Mouse (Mus musculus): ENCODE measurements at regions not wholly inside any gene's neighbourhood (a gene's known extent, or its start where the extent isn't known, plus 50 kb on each side); places are given as distances from the start of the nearest gene placed in this dataset.

DNA sequence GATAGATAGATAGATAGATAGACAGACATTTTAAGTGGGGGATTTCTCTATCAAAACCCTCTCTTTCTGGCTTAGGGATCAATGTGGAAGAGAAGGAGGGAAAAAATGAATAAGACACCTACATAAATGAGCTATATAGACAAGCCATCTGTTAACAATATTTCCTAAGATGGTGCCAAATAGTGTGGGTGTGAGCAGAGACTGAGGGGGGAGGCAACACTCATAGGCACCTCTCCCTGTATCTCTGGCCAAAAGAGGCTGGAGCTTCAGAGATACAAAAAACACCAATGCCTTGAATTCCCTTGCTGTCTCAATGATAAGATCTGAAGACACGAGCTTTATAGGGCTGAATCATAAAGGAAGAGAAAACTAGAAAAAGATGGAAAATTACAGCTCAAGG, 864.2 kb upstream of the A1bg start:
- TF ChIP-seq CTCF (IDR thresholded peaks at IDR 0.05; ENCODE audit: low read depth) (no peak), EP300 (optimal IDR thresholded peaks at IDR 0.05) (no peak)
- WGBS, result 74% methylated on average over 1 of the region's 1 CpGs
- no peak overlapping the region for H3K4me3 ChIP-seq (ENCODE audit: low read depth, low read length)
- no peak overlapping the region for H3K9ac ChIP-seq (ENCODE audit: low read length)
- H3K4me1 ChIP-seq (replicated peaks; ENCODE audit: control insufficient read depth, insufficient read depth), result no peaks in the 10 kb centered on the region
- H3K9me3 ChIP-seq (ENCODE audit: control insufficient read depth, low read length), result no peaks in the 10 kb centered on the region
- H3K36me3 ChIP-seq (ENCODE audit: control insufficient read depth, insufficient read depth, low read length), result no peaks in the 10 kb centered on the region
- no peak overlapping the region for H3K27ac ChIP-seq (replicated peaks)
- no peaks in the 10 kb centered on the region for H3K27me3 ChIP-seq (ENCODE audit: control insufficient read depth, insufficient read depth, low read length)
- DNase-seq (ENCODE audit: low spot score) (no peak), ATAC-seq (ENCODE audit: low FRiP score, low TSS enrichment) (no peak)
- no peak overlapping the region for H3K4me2 ChIP-seq (replicated peaks; ENCODE audit: low read depth)

DNA sequence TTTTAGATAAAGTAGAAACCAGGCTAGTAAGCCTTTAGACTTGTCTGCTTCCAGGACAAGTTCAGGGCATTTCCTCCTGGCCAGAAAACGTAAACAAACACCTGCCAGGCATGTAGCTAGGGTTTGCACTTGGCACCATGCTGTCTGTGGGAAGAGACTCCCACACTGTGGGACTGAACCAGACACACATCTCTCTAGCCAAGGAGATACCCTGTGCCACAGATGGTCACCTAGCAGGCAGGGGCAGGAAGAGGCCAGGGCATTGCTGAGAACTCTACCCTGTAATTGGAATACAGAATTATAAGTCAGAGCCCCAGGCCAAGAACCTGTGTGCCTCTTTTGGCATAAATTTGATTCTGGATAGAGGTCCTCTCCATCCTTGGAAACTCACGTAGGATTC, 858.7 kb upstream of the A1bg start:
- TF ChIP-seq CTCF (IDR thresholded peaks at IDR 0.05; ENCODE audit: low read depth) (no peak), EP300 (optimal IDR thresholded peaks at IDR 0.05) (no peak)

GRCm38 (mm10) chr15:61772996-61773395, 850.2 kb upstream of the A1bg start:
- Histone ChIP-seq H3K9ac (ENCODE audit: low read length) (no peak overlapping the region), H3K4me3 (ENCODE audit: low read depth, low read length) (no peak overlapping the region), H3K27ac (replicated peaks) (no peak overlapping the region), H3K4me1 (replicated peaks; ENCODE audit: control insufficient read depth, insufficient read depth) (no peaks in the 10 kb centered on the region), H3K9me3 (ENCODE audit: control insufficient read depth, low read length) (no peaks in the 10 kb centered on the region), H3K27me3 (ENCODE audit: control insufficient read depth, insufficient read depth, low read length) (no peaks in the 10 kb centered on the region), H3K36me3 (ENCODE audit: control insufficient read depth, insufficient read depth, low read length) (no peaks in the 10 kb centered on the region), H3K4me2 (replicated peaks; ENCODE audit: low read depth) (no peak overlapping the region)
- no peak for ATAC-seq (ENCODE audit: low FRiP score, low TSS enrichment)
- WGBS, result 91% methylated on average over 4 of the region's 4 CpGs
- TF ChIP-seq EP300 (optimal IDR thresholded peaks at IDR 0.05), result no peak
- TF ChIP-seq CTCF (IDR thresholded peaks at IDR 0.05; ENCODE audit: low read depth), result no peak
- no peak for DNase-seq (ENCODE audit: low spot score)

More for the DNA sequence above, 858.7 kb upstream of the A1bg start:
- Histone ChIP-seq H3K9me3 (ENCODE audit: control insufficient read depth, low read length) (no peaks in the 10 kb centered on the region), H3K4me1 (replicated peaks; ENCODE audit: control insufficient read depth, insufficient read depth) (no peaks in the 10 kb centered on the region), H3K36me3 (ENCODE audit: control insufficient read depth, insufficient read depth, low read length) (no peaks in the 10 kb centered on the region), H3K4me2 (replicated peaks; ENCODE audit: low read depth) (no peak overlapping the region), H3K4me3 (ENCODE audit: low read depth, low read length) (no peak overlapping the region), H3K27me3 (ENCODE audit: control insufficient read depth, insufficient read depth, low read length) (no peaks in the 10 kb centered on the region), H3K27ac (replicated peaks) (no peak overlapping the region), H3K9ac (ENCODE audit: low read length) (no peak overlapping the region)
- no peak for DNase-seq (ENCODE audit: low spot score)
- 66% methylated on average over 2 of the region's 2 CpGs for WGBS
- ATAC-seq (ENCODE audit: low FRiP score, low TSS enrichment), result no peak

DNA sequence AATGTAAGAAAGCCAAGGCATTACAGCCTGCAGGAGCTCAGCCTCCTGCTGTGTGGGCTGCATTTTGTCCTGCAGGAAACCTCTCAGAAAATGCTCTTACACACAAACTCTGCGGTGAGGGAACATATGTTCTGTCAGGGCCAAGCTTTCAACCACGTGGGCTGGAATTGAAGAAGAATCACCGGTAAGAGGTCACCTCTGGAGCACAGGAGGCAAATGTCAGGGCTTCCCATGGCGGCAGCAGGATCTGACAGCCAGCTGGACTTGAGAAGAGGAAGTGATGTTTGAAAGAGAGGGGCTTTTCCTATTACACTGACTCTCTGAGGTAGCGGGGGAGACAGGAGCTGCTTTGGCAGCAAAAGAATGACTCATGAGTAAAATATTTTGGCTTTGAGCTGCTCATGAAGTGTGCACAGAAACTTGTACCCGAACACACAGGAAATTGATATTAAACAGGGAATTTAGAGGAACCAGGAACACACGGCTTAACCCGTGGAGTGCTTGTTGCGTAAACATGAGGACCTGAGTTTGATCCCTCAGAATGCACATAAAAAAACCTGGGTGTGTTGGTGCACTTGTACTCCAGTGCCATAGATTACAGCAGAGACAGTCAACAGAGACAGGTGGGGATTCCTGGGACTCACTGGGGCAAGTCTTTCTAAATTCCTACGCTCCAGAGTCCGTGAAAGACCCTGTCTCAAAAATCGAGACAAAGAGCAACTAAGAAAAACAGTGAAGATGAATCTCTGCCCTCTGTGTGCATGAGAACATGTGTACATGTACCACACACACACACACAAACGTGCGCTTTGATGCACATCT, 848.1 kb upstream of the A1bg start:
- H3K36me3 ChIP-seq (ENCODE audit: control insufficient read depth, insufficient read depth, low read length), result no peaks in the 10 kb centered on the region
- no peak for DNase-seq (ENCODE audit: low spot score)
- H3K4me1 ChIP-seq (replicated peaks; ENCODE audit: control insufficient read depth, insufficient read depth), result no peaks in the 10 kb centered on the region
- 38% methylated on average over 14 of the region's 14 CpGs for WGBS
- ATAC-seq (ENCODE audit: low FRiP score, low TSS enrichment), result peak; percentile 64
- no peaks in the 10 kb centered on the region for H3K9me3 ChIP-seq (ENCODE audit: control insufficient read depth, low read length)
- 0 out of 2 replicates have a peak overlapping the region, but pooled peaks have one; percentile 20 for H3K4me2 ChIP-seq (replicated peaks; ENCODE audit: low read depth)
- TF ChIP-seq EP300 (optimal IDR thresholded peaks at IDR 0.05) (no peak), CTCF (IDR thresholded peaks at IDR 0.05; ENCODE audit: low read depth) (no peak)
- H3K27ac ChIP-seq (replicated peaks), result 0 out of 2 replicates have a peak overlapping the region, but pooled peaks have one; percentile 24
- no peak overlapping the region for H3K4me3 ChIP-seq (ENCODE audit: low read depth, low read length)
- H3K27me3 ChIP-seq (ENCODE audit: control insufficient read depth, insufficient read depth, low read length), result no peaks in the 10 kb centered on the region
- H3K9ac ChIP-seq (ENCODE audit: low read length), result no peak overlapping the region

DNA sequence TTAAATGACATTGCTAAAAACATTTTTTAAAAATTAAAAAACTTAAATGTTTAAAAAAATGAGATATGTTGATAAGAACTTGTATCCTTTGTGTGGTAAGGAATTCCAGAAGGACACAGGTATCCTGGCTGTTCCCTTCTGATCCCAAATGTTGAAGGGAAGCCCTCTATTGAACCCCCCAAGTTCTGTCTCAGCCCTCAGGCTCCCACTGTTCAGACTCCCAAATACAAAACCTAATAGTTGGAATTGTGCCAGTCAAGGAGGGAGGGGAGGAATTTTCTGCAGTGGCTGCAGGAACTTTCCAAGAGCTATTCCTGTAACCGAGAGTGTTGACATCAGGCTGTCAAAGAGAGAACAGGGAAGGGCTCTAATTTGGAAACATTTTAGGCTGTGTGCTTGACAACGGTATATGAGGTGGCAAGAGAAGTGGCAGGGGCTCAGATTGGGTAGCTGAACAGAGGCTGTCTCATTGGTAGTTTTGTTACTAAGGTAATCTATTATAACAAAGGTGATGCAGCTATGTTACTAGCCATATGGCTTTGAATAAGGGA, 843.8 kb upstream of the A1bg start:
- no peak for DNase-seq (ENCODE audit: low spot score)
- Histone ChIP-seq H3K4me3 (ENCODE audit: low read depth, low read length) (no peak overlapping the region), H3K27ac (replicated peaks) (no peak overlapping the region), H3K27me3 (ENCODE audit: control insufficient read depth, insufficient read depth, low read length) (no peaks in the 10 kb centered on the region), H3K36me3 (ENCODE audit: control insufficient read depth, insufficient read depth, low read length) (no peaks in the 10 kb centered on the region), H3K9ac (ENCODE audit: low read length) (no peak overlapping the region), H3K9me3 (ENCODE audit: control insufficient read depth, low read length) (no peaks in the 10 kb centered on the region), H3K4me2 (replicated peaks; ENCODE audit: low read depth) (no peak overlapping the region), H3K4me1 (replicated peaks; ENCODE audit: control insufficient read depth, insufficient read depth) (no peaks in the 10 kb centered on the region)
- TF ChIP-seq CTCF (IDR thresholded peaks at IDR 0.05; ENCODE audit: low read depth) (no peak), EP300 (optimal IDR thresholded peaks at IDR 0.05) (no peak)
- WGBS, result 16% methylated on average over 2 of the region's 2 CpGs
- ATAC-seq (ENCODE audit: low FRiP score, low TSS enrichment), result peak; percentile 38; the same call in 1 of the 2 replicates

GRCm38 (mm10) chr15:61753802-61754201, 831.0 kb upstream of the A1bg start:
- DNase-seq (ENCODE audit: low spot score) (no peak), ATAC-seq (ENCODE audit: low FRiP score, low TSS enrichment) (no peak)
- 63% methylated on average over 2 of the region's 2 CpGs for WGBS
- Histone ChIP-seq H3K27ac (replicated peaks) (no peak overlapping the region), H3K9ac (ENCODE audit: low read length) (no peak overlapping the region), H3K9me3 (ENCODE audit: control insufficient read depth, low read length) (no peaks in the 10 kb centered on the region), H3K4me2 (replicated peaks; ENCODE audit: low read depth) (no peak overlapping the region), H3K4me1 (replicated peaks; ENCODE audit: control insufficient read depth, insufficient read depth) (no peaks in the 10 kb centered on the region), H3K4me3 (ENCODE audit: low read depth, low read length) (no peak overlapping the region), H3K36me3 (ENCODE audit: control insufficient read depth, insufficient read depth, low read length) (no peaks in the 10 kb centered on the region), H3K27me3 (ENCODE audit: control insufficient read depth, insufficient read depth, low read length) (no peaks in the 10 kb centered on the region)
- TF ChIP-seq EP300 (optimal IDR thresholded peaks at IDR 0.05) (no peak), CTCF (IDR thresholded peaks at IDR 0.05; ENCODE audit: low read depth) (no peak)

All from stomach, postnatal 0 days (tissue).